Comparison of ENCODE assay signal across 20 mouse cellular contexts in the genomic region with DNA sequence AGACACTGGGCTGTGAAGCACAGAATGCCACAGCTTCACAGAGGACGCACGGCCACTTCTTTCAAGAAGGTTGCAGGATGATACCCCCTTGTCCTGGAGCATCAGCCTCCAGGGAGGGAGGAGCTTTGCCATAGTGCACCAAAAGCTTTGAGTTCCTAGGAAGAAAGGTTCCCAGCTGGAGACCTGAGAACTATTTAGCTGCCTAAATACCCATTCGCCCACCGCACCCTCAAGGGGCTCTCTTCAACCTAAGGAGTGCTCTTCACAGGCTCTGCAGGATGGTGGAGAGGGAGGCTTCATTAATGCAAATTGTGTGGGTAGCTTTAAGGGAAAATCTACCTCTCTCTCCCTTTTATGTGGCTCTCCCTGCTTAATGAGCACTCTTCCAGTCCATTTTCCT. TPM values are rescaled to one million over a fixed set of nuclear protein-coding genes. Genes with fewer than 3 reads are reported as not detected.
"Had no signal": no experiment of that assay in that cellular context is flagged by ENCODE, and none has a peak within 500 bp of the region (broad histone marks: within the 10 kb centered on the region; RNA-seq: fewer than 3 reads in every experiment).

No protein-coding gene starts in this region.

- H3K36me3 ChIP-seq: limb, embryonic 13.5 days; midbrain, embryonic 15.5 days had no signal

- DNase-seq: left cerebral cortex, postnatal 4 days; lung, adult 18-20 months; retina, postnatal 1 day; right cerebral cortex, postnatal 4 days; spleen, adult 18-20 months; thymus, adult 18-20 months; thymus, postnatal 25 days had no signal

- H3K4me1 ChIP-seq: limb, embryonic 13.5 days; midbrain, embryonic 15.5 days had no signal

- H3K27me3 ChIP-seq: midbrain, embryonic 15.5 days had no signal

- H3K4me2 ChIP-seq: limb, embryonic 13.5 days; midbrain, embryonic 15.5 days had no signal

- ATAC-seq: midbrain, embryonic 15.5 days had no signal

- H3K9me3 ChIP-seq: limb, embryonic 13.5 days; midbrain, embryonic 15.5 days had no signal

- H3K9ac ChIP-seq: limb, embryonic 13.5 days; liver, embryonic 14.5 days; midbrain, embryonic 15.5 days had no signal

- H3K4me3 ChIP-seq: layer of hippocampus, adult 2 months; limb, embryonic 13.5 days; midbrain, embryonic 15.5 days had no signal

- H3K27ac ChIP-seq: layer of hippocampus, adult 2 months; limb, embryonic 13.5 days; liver, embryonic 14.5 days had no signal

RNA-seq across cellular contexts. Expression of gene Aym1, which starts 25.5 kb away (rescaled TPM):
- total RNA-seq: layer of hippocampus, adult 2 months; layer of hippocampus, postnatal 10 days; left cerebral cortex, adult 18-20 months; left cerebral cortex, postnatal 10 days; left cerebral cortex, postnatal 4 days; liver, adult 2 months; megakaryocyte-erythroid progenitor cell, adult 5-6 weeks had no signal
- polyA plus RNA-seq: kidney, embryonic 14.5 days; limb, embryonic 13.5 days; liver, adult 2 months; liver, embryonic 14.5 days; lung, embryonic 16.5 days; midbrain, embryonic 15.5 days; stomach, embryonic 14.5 days; urinary bladder, adult 2 months had no signal
